Mouse (Mus musculus): Measurements from ENCODE around the gene Hs2st1.

DNA sequence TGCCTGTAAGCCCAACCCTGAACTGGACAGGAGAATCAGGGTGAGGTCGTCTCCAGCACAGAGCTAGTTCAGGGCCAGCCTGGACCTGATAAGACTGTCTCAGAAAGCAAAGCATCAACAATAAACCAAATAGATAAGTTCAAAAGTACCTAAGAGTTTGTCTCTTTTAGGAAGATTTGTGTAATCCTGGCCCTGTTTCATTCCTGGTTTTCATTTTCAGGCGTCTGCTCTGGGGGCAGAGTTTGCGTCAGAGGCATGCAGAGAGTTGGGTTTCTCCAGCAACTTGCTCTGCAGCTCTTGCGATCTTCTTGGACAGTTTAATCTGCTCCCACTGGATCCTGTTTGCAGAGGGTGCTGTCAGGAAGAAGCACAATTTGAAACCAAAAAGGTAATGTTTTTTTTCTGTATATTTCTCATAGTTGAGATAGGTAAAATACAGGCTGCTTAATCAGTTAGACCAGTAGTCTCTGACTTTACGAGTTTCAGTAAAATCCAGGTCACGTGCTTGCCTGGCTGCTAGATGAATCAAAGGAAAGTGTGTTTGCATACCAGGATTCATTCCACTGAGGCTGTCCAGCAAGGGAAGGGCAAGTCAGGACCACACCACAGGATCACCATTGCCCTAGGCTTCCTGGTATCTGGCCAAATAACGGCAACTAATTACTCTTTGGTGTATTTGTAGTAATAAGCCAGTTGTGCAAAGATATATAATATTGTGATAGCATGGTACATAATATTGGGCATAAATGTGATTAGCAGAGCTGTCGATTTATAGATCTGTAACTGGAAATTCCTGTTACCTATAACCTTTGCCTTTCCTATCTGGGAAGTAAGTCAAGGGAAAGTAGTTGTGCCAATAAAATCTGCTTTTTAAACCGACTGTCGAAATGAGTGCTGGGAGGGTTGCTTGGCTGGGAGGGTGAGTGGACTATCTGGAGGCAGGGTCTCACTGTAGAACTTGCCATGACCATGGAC is 7.7 kb upstream of the Hs2st1 start:
- TF ChIP-seq POLR2A (IDR thresholded peaks at IDR 0.05; ENCODE audit: borderline replicate concordance, extremely low read depth, insufficient read depth, insufficient read length, poor library complexity, severe bottlenecking) (no peak), CTCF (IDR thresholded peaks at IDR 0.05; ENCODE audit: borderline replicate concordance, extremely low read depth, insufficient read depth, insufficient read length) (no peak)

All from brain, embryonic 14.5 days (tissue).